Mouse (Mus musculus): ENCODE measurements at regions not wholly inside any gene's neighbourhood (a gene's known extent, or its start where the extent isn't known, plus 50 kb on each side); places are given as distances from the start of the nearest gene placed in this dataset.

DNA sequence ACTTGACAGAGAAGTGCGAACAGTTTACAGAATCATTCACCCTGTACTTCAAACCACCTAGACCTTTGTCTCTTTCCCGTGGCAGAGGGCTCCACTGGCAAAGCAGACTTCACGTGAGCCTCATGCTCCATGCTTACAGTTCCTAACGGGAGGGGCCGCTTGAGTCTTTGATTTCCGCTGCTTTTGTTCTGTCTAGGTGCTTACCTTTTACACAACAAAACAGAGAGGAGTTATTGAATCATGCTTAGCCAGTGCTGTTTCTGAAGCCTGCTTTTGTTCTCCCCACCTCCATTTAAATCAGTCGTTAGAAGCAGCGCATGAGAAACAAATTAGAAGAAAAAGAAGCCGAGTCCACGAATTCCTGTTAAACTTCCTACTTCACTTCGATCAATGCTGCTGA is 61.9 kb upstream of the Ubash3b start:
- WGBS, result 87% methylated on average over 11 of the region's 11 CpGs
- no peak for DNase-seq
- Histone ChIP-seq H3K27ac (ENCODE audit: control insufficient read depth, insufficient read depth, low read length) (no peak overlapping the region), H3K4me3 (ENCODE audit: control insufficient read depth, insufficient read depth, low read length) (no peak overlapping the region), H3K4me1 (replicated peaks; ENCODE audit: control insufficient read depth, insufficient read depth, low read length) (no peaks in the 10 kb centered on the region), H3K27me3 (ENCODE audit: control insufficient read depth, insufficient read depth, low read length) (no peaks in the 10 kb centered on the region), H3K36me3 (ENCODE audit: control insufficient read depth, insufficient read depth, low read length) (no peaks in the 10 kb centered on the region)
- TF ChIP-seq POLR2A (IDR thresholded peaks at IDR 0.05; ENCODE audit: control insufficient read depth, extremely low read depth, insufficient read depth, low read length, poor library complexity), result no peak
- TF ChIP-seq CTCF (IDR thresholded peaks at IDR 0.05; ENCODE audit: borderline replicate concordance, control insufficient read depth, extremely low read depth, insufficient read depth, low read length, poor library complexity), result no peak

- Histone ChIP-seq H3K27ac (ENCODE audit: control insufficient read depth, insufficient read depth, low read length) (no peak overlapping the region), H3K27me3 (ENCODE audit: control insufficient read depth, insufficient read depth, low read length) (no peaks in the 10 kb centered on the region), H3K36me3 (ENCODE audit: control insufficient read depth, insufficient read depth, low read length) (no peaks in the 10 kb centered on the region), H3K4me1 (replicated peaks; ENCODE audit: control insufficient read depth, insufficient read depth, low read length) (no peaks in the 10 kb centered on the region), H3K4me3 (ENCODE audit: control insufficient read depth, insufficient read depth, low read length) (no peak overlapping the region)
- no peak for DNase-seq
- TF ChIP-seq POLR2A (IDR thresholded peaks at IDR 0.05; ENCODE audit: control insufficient read depth, extremely low read depth, insufficient read depth, low read length, poor library complexity), result no peak
- TF ChIP-seq CTCF (IDR thresholded peaks at IDR 0.05; ENCODE audit: borderline replicate concordance, control insufficient read depth, extremely low read depth, insufficient read depth, low read length, poor library complexity), result no peak
- WGBS, result 88% methylated on average over 16 of the region's 16 CpGs
These were observed 61.0 kb upstream of the Ubash3b start for GRCm38 (mm10) chr9:41222346-41223015.

DNA sequence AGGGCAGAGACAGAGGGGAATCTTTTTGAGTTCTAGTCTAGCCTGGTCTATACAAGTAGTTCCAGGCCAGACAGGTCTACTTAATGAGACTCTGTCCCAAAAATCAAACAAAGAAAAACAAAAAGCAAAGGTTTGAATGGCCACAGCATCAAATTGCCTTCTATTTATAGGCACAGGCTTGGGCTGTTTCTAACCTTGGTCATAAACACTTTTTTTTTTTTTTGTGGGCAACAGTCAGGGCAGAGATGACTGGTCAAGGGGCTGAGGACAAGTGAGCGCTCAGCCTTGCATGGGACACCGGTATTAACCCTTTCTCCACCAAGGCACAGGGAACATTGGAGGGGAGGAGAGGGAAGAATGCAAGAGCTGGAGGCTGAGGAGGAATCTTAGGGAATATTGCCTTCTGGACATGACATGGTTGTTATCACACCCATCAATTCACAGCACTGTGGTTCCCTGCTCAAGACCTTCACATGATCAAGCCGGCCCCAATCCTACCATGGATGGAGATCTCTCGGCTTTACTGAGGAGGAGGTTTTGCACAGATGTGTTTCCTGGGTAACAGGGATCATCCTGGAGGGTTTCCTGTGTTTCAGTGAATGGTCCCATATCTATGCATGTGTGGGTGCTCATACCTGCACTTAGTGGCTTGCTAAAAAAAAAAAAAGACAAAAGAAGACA is 59.8 kb upstream of the Ubash3b start:
- Histone ChIP-seq H3K4me3 (ENCODE audit: control insufficient read depth, insufficient read depth, low read length) (no peak overlapping the region), H3K4me1 (replicated peaks; ENCODE audit: control insufficient read depth, insufficient read depth, low read length) (no peaks in the 10 kb centered on the region), H3K27ac (ENCODE audit: control insufficient read depth, insufficient read depth, low read length) (no peak overlapping the region), H3K27me3 (ENCODE audit: control insufficient read depth, insufficient read depth, low read length) (no peaks in the 10 kb centered on the region), H3K36me3 (ENCODE audit: control insufficient read depth, insufficient read depth, low read length) (no peaks in the 10 kb centered on the region)
- TF ChIP-seq CTCF (IDR thresholded peaks at IDR 0.05; ENCODE audit: borderline replicate concordance, control insufficient read depth, extremely low read depth, insufficient read depth, low read length, poor library complexity) (no peak), POLR2A (IDR thresholded peaks at IDR 0.05; ENCODE audit: control insufficient read depth, extremely low read depth, insufficient read depth, low read length, poor library complexity) (no peak)
- WGBS, result 94% methylated on average over 4 of the region's 4 CpGs
- DNase-seq, result no peak

- no peak for TF ChIP-seq CTCF (IDR thresholded peaks at IDR 0.05; ENCODE audit: borderline replicate concordance, control insufficient read depth, extremely low read depth, insufficient read depth, low read length, poor library complexity)
- no peak for TF ChIP-seq POLR2A (IDR thresholded peaks at IDR 0.05; ENCODE audit: control insufficient read depth, extremely low read depth, insufficient read depth, low read length, poor library complexity)
- no peaks in the 10 kb centered on the region for H3K27me3 ChIP-seq (ENCODE audit: control insufficient read depth, insufficient read depth, low read length)
- DNase-seq, result no peak
- 90% methylated on average over 3 of the region's 3 CpGs for WGBS
- H3K36me3 ChIP-seq (ENCODE audit: control insufficient read depth, insufficient read depth, low read length), result no peaks in the 10 kb centered on the region
- H3K4me1 ChIP-seq (replicated peaks; ENCODE audit: control insufficient read depth, insufficient read depth, low read length), result no peaks in the 10 kb centered on the region
- H3K27ac ChIP-seq (ENCODE audit: control insufficient read depth, insufficient read depth, low read length), result no peak overlapping the region
- no peak overlapping the region for H3K4me3 ChIP-seq (ENCODE audit: control insufficient read depth, insufficient read depth, low read length)
These were observed 58.7 kb upstream of the Ubash3b start for GRCm38 (mm10) chr9:41220105-41220669.

DNA sequence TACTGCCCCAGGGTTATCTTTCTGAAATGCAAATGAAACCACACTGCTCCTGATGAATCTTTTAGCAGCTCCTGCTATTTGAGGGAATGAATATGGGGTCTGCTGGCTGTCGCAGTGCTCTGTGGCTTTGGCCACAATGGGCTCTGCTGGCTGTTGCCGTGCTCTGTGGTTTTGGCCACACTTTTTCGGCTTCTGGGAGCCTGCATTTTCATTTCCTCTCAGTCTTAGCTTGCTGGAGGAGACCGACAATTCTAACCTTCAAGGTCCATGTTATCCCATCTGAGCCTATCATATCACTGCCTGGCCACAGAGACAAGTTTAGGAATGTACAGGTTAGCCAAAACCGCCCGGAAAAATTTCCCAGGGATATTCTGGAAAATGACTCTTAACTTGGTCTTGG is 57.2 kb upstream of the Ubash3b start:
- no peak overlapping the region for H3K27ac ChIP-seq (ENCODE audit: control insufficient read depth, insufficient read depth, low read length)
- no peak overlapping the region for H3K4me3 ChIP-seq (ENCODE audit: control insufficient read depth, insufficient read depth, low read length)
- H3K36me3 ChIP-seq (ENCODE audit: control insufficient read depth, insufficient read depth, low read length), result no peaks in the 10 kb centered on the region
- no peaks in the 10 kb centered on the region for H3K4me1 ChIP-seq (replicated peaks; ENCODE audit: control insufficient read depth, insufficient read depth, low read length)
- WGBS, result 25% methylated on average over 6 of the region's 6 CpGs
- DNase-seq, result no peak
- no peaks in the 10 kb centered on the region for H3K27me3 ChIP-seq (ENCODE audit: control insufficient read depth, insufficient read depth, low read length)
- no peak for TF ChIP-seq POLR2A (IDR thresholded peaks at IDR 0.05; ENCODE audit: control insufficient read depth, extremely low read depth, insufficient read depth, low read length, poor library complexity)
- no peak for TF ChIP-seq CTCF (IDR thresholded peaks at IDR 0.05; ENCODE audit: borderline replicate concordance, control insufficient read depth, extremely low read depth, insufficient read depth, low read length, poor library complexity)

DNA sequence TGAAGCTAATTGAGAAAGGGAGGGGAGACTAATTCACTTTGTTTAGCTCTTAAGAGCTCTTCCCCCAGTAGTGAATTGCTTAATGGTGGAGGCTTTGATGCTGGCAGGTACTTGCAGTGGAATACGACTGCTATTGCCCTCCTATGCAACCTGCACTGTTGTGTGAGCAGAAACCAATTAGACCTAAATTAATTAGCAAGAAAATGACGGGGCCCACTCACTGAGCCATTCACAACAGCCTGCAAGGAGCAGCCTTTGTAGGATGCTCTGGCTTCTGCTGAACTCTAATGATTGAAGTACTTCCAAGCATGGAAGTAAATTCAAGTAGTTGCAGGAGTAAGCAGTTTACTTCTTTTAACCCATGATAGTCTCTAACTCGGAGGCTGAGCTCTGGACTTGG is 54.8 kb upstream of the Ubash3b start:
- WGBS, result 91% methylated on average over 3 of the region's 3 CpGs
- no peak overlapping the region for H3K27ac ChIP-seq (ENCODE audit: control insufficient read depth, insufficient read depth, low read length)
- TF ChIP-seq POLR2A (IDR thresholded peaks at IDR 0.05; ENCODE audit: control insufficient read depth, extremely low read depth, insufficient read depth, low read length, poor library complexity) (no peak), CTCF (IDR thresholded peaks at IDR 0.05; ENCODE audit: borderline replicate concordance, control insufficient read depth, extremely low read depth, insufficient read depth, low read length, poor library complexity) (no peak)
- H3K4me1 ChIP-seq (replicated peaks; ENCODE audit: control insufficient read depth, insufficient read depth, low read length), result peaks cover 3% of the 10 kb centered on the region; the same call in 1 of the 2 replicates
- no peaks in the 10 kb centered on the region for H3K36me3 ChIP-seq (ENCODE audit: control insufficient read depth, insufficient read depth, low read length)
- no peak overlapping the region for H3K4me3 ChIP-seq (ENCODE audit: control insufficient read depth, insufficient read depth, low read length)
- DNase-seq, result no peak
- no peaks in the 10 kb centered on the region for H3K27me3 ChIP-seq (ENCODE audit: control insufficient read depth, insufficient read depth, low read length)
